Mouse (Mus musculus) limb, embryonic 12.5 days (tissue): Measurements from ENCODE around the gene Nsf. TPM values are rescaled to one million over a fixed set of nuclear protein-coding genes. Genes with fewer than 3 reads are reported as not detected.

ENCODE experiments used
- ATAC-seq: fragments of 200-750 bp; cut with Nextera tagmentation; 2 replicates; pipeline ENCODE4 v1.8.0; 2017; ENCODE audit warnings: low read depth, moderate TSS enrichment; ENCODE audit not compliant: insufficient number of reproducible peaks, insufficient read depth, low FRiP score, low TSS enrichment
- H3K27ac ChIP-seq: fragments of 300-500 bp; sonication (generic); 2 replicates; pipeline ENCODE4 v1.5.1; 2016; ENCODE audit warnings: mild to moderate bottlenecking, moderate library complexity
- H3K27me3 ChIP-seq: fragments of 300-500 bp; sonication (generic); 2 replicates; pipeline ENCODE4 v1.6.1; 2016; ENCODE audit warnings: mild to moderate bottlenecking, moderate library complexity
- H3K36me3 ChIP-seq: fragments of 300-500 bp; sonication (generic); 2 replicates; pipeline ENCODE4 v1.6.1; 2016; ENCODE audit warnings: mild to moderate bottlenecking, moderate library complexity
- H3K4me1 ChIP-seq: fragments of 300-500 bp; sonication (generic); replicated peaks from 2 replicates; pipeline ENCODE4 v1.6.1; 2016
- H3K4me2 ChIP-seq: fragments of 300-500 bp; sonication (generic); 2 replicates; pipeline ENCODE4 v1.6.1; 2016; ENCODE audit warnings: mild to moderate bottlenecking, moderate library complexity
- H3K4me3 ChIP-seq: fragments of 300-500 bp; sonication (generic); replicated peaks from 2 replicates; pipeline ENCODE4 v1.5.1; 2016; ENCODE audit warnings: mild to moderate bottlenecking
- H3K9ac ChIP-seq: fragments of 300-500 bp; sonication (generic); replicated peaks from 2 replicates; pipeline ENCODE4 v1.6.1; 2016; ENCODE audit warnings: mild to moderate bottlenecking, moderate library complexity
- H3K9me3 ChIP-seq: fragments of 300-500 bp; sonication (generic); 2 replicates; pipeline ENCODE4 v1.6.1; 2016; ENCODE audit warnings: mild to moderate bottlenecking, moderate library complexity
- WGBS: fragments of 180-500 bp; shearing (Covaris S2); methylation state at CpG from one replicate; pipeline ENCODE4 v1.1.7; 2016; 5-methylcytosine and 5-hydroxymethylcytosine counted together
- polyA plus RNA-seq: library from polyadenylated mRNA; unstranded; fragments of >200 nt; fragmentation: Nextera tagmentation; extraction: Ambion mirVana; gene quantifications from 2 replicates; pipeline ENCODE4 v1.2.1, GENCODE M21; 2016

The Nsf gene
- polyA plus RNA-seq, 1 experiment from 2014 or later: 59.0 TPM

DNA sequence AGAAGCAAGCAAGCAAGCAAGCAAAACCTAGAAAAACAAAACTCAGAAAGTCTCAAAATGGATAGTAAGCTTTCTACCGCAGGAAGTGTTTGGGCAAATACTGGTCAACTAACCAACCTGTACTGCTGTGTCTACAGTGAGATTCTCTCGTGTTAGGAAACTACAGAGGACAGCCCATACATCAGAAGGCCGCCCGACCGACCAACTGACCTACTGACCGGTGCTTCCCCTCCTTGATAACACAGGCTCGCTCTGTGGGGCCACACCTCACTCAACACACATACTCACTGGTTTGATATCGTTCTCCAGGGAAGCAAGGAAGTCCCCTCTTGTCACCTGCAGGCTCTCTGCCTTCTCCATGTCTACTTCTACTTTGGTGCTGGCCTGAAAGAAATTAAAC, 90.9 kb downstream of the Nsf start:
- ATAC-seq: no peak
- Histone ChIP-seq H3K27ac (no peak overlapping the region), H3K4me2 (no peak overlapping the region), H3K4me1 (no peaks in the 10 kb centered on the region), H3K4me3 (no peak overlapping the region), H3K36me3 (peaks cover 48% of the 10 kb centered on the region), H3K9ac (no peak overlapping the region), H3K27me3 (no peaks in the 10 kb centered on the region), H3K9me3 (no peaks in the 10 kb centered on the region)
- 83% methylated on average over 8 of the region's 8 CpGs for WGBS

DNA sequence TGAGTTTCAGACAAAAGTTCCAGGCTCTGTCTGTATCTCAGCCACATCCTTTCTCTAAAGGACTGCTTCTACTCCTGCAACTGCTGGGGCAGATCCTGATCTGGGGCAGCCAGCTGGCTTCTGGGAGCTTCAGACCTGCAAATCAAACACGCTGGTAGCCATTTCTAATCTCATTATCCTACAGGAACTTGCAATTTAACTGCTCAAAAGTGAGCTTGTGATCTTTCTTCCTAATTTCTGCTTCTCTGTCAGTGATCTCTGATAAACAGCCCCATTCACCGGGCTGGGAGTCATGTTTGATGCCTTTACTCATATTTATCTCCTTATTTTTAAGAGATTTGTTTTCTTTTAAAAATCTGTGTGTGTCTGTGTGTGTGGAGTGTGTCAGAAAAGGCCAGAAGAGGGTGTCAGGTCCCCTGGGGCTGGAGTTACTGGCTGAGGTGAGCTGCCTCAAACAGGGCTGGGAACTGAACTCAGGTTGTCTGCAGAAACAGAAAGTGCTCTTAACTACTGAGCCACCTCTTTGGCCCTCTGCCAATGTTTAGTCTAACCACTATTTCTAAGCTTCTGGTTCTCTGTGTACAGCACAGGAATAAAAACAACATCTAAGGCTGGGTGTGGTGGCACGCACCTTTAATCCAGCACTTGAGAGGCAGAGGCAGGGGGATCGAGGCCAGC, 93.8 kb downstream of the Nsf start:
- H3K9ac ChIP-seq: no peak overlapping the region
- no peak for ATAC-seq
- no peaks in the 10 kb centered on the region for H3K27me3 ChIP-seq
- no peaks in the 10 kb centered on the region for H3K4me1 ChIP-seq
- H3K36me3 ChIP-seq: peaks cover 49% of the 10 kb centered on the region
- H3K9me3 ChIP-seq: no peaks in the 10 kb centered on the region
- 76% methylated on average over 4 of the region's 4 CpGs for WGBS
- no peak overlapping the region for H3K27ac ChIP-seq
- H3K4me3 ChIP-seq: no peak overlapping the region
- no peak overlapping the region for H3K4me2 ChIP-seq

DNA sequence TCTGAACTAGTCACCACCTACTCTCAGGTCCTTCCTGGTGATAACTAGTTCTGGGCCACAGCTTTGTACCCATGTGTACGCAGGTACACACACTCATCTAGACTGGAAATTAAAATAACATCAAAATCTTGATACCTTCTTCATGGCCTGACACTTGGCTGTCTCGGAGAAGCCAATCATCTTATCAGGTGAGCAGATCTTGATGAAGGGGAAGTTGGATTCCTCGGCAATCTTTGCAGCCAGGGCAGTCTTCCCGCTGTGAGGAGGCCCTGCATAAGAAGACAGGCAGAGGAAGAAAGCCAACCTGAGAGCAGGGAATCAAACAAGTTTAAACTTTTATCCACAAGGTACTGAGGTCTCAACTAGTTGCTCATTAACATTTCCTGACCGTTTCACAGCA, 95.1 kb downstream of the Nsf start:
- no peaks in the 10 kb centered on the region for H3K27me3 ChIP-seq
- H3K9me3 ChIP-seq: no peaks in the 10 kb centered on the region
- WGBS: 64% methylated on average over 5 of the region's 5 CpGs
- H3K4me1 ChIP-seq: no peaks in the 10 kb centered on the region
- no peak overlapping the region for H3K27ac ChIP-seq
- H3K36me3 ChIP-seq: peaks cover 52% of the 10 kb centered on the region
- no peak overlapping the region for H3K4me2 ChIP-seq
- H3K9ac ChIP-seq: no peak overlapping the region
- ATAC-seq: no peak
- H3K4me3 ChIP-seq: no peak overlapping the region

DNA sequence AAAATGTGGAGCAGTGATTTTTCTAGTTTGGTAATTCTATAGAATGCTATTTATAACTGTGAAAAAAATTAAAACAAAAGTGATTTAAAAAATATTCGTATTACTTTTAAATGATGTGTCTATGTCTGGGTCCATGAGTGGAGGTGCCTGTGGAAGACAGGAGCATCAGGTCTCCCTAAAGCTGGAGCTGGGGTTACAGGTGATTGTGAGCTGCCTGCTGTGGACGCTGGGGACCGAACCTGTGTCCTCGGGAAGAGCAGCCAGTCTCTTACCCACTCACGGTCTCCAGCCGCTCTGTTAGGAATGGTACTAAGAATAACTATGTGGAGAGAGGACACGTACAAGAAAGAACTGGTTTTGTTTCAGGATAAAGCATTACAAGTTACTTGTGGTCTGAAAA, 97.2 kb downstream of the Nsf start:
- WGBS: 90% methylated on average over 7 of the region's 7 CpGs
- peaks cover 7% of the 10 kb centered on the region for H3K4me1 ChIP-seq
- H3K36me3 ChIP-seq: peaks cover 40% of the 10 kb centered on the region

DNA sequence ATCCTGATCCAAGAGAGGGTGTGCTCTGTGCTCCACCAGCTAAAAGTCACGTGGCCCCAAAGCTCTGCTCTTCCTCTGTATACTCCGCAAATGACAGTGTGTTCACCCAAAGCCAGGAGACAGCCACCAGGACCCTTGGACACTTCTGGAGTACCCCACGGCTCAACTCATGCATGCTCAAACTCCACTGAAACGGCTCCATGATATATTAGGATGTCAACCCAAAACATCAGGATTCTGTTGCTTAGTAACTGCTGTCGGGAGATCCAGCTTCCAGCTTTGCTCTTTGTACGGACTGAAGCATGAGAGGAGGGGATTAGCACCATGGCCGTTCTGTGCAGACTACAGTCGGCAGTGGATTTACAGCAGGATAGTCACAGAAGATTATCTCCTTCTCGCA, 99.6 kb downstream of the Nsf start:
- Histone ChIP-seq H3K27ac (no peak overlapping the region), H3K4me3 (no peak overlapping the region), H3K9ac (no peak overlapping the region), H3K36me3 (peaks cover 24% of the 10 kb centered on the region), H3K9me3 (no peaks in the 10 kb centered on the region), H3K27me3 (no peaks in the 10 kb centered on the region), H3K4me2 (no peak overlapping the region), H3K4me1 (peaks cover 7% of the 10 kb centered on the region)
- 51% methylated on average over 9 of the region's 9 CpGs for WGBS
- no peak for ATAC-seq

More for the DNA sequence above, 97.2 kb downstream of the Nsf start:
- Histone ChIP-seq H3K4me3 (no peak overlapping the region), H3K9ac (no peak overlapping the region), H3K27ac (no peak overlapping the region), H3K4me2 (no peak overlapping the region), H3K27me3 (no peaks in the 10 kb centered on the region), H3K9me3 (no peaks in the 10 kb centered on the region)
- no peak for ATAC-seq

DNA sequence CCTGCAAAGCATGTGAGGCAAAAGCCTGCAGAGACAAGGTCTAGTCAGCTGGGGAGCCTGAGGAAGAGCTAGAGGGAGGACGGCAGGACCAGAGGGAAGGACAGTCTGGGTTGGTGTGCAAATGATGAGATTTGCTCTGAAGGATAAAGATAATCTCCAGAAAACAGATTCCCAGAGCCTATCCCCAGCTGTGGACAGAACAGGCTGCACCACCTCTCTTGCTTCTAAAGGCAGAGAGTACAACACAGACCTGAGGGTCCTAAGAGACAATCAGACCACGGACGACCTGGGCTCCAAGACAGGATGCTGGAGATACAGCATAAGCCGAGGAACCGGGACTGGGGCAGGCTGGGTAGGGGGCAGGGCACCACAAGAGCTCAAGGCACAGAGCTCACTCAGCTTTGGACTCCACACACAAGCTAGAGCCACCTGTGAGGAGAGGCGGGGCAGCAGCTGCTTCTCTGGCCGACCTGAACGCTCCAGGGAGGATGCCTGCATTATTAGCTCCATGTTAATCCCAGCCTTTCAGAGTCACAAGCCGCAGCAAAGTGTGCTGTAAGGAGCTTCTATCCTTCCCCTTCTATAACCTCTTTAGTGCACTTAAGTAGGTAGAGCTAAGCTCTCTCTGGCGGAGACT, 100.5 kb downstream of the Nsf start:
- Histone ChIP-seq H3K27me3 (no peaks in the 10 kb centered on the region), H3K36me3 (peaks cover 19% of the 10 kb centered on the region), H3K9ac (no peak overlapping the region), H3K4me2 (no peak overlapping the region), H3K9me3 (no peaks in the 10 kb centered on the region), H3K4me1 (peaks cover 7% of the 10 kb centered on the region), H3K27ac (no peak overlapping the region), H3K4me3 (no peak overlapping the region)
- ATAC-seq: no peak
- 38% methylated on average over 10 of the region's 10 CpGs for WGBS

DNA sequence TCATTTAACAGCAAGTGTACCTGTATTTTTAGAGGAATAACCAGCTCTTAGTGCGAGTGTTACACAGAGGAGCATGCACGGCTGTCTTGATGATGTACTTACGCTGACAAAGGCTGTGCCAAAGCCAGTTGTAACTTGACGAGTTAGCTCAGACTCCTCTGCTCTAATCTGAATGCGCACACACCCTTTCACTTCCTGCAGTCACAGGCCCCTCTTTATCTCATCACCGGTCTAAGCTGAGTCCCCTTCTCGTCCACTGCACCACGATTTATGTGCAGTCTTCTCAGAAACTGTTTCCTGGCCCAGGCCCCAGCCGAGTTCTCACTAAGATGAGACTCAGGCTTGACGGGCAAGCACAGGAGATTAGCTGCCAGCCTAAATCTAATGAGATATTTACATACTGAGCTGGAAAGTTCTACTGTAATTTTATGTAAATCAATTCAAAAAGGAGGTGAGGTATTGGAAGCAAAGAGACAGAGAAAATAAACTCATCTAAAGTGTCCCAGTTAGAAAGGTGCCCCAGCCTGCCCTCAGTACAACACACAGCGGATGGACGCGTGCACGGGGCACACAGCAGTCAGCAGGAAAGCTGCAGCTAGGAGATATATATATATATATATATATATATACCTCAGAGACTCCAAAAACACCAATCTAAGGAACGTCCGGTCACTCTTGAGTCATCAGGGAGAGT, 101.1 kb downstream of the Nsf start:
- WGBS: 72% methylated on average over 16 of the region's 16 CpGs
- Histone ChIP-seq H3K9me3 (no peaks in the 10 kb centered on the region), H3K4me3 (no peak overlapping the region), H3K9ac (no peak overlapping the region), H3K36me3 (peaks cover 19% of the 10 kb centered on the region), H3K27me3 (no peaks in the 10 kb centered on the region), H3K27ac (no peak overlapping the region), H3K4me2 (no peak overlapping the region), H3K4me1 (peaks cover 7% of the 10 kb centered on the region)
- ATAC-seq: no peak

DNA sequence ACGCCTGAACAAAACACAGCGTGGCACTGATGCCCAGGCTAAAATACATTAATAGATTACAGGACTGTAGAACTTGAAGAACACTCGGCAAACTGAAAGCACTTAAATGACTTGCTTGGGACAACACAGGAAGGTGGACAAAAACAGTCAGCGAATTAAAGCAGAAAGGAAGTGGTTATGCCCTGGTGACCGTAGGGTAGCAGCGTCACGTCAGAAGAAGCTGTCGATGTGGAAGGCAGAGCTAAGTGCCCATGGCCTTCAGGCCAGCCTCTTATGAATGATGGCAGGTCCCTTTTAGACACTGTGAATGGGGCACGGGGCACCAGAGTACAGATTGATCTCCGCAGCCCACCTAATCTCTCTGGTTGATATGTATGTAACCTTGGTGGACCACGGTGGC, 105.6 kb downstream of the Nsf start:
- Histone ChIP-seq H3K9ac (no peak overlapping the region), H3K4me1 (peaks cover 3% of the 10 kb centered on the region; the same call in 1 of the 2 replicates), H3K36me3 (peaks cover 27% of the 10 kb centered on the region), H3K27ac (no peak overlapping the region), H3K4me3 (no peak overlapping the region), H3K4me2 (no peak overlapping the region), H3K27me3 (no peaks in the 10 kb centered on the region), H3K9me3 (no peaks in the 10 kb centered on the region)
- ATAC-seq: no peak
- WGBS: 96% methylated on average over 11 of the region's 11 CpGs

DNA sequence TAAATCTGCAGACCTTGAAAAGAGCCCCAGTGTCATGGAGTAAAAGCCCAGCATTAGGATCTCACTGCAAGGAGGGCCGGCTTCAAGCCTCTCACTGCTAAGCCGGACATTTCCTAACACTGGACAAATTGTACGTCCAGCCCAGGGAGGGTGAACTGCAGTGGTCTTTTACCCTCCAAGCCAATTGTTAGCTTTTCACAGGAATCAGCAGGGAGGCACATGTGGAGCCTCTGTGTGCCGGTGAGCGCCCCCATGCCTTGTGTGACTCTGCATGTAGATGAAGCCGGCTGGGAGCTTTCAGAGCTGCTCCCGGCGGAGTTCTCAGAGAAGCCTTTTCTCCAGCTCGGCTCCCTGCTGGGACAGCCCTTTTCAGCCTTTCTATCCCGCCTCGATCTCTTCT, 113.0 kb downstream of the Nsf start:
- ATAC-seq: no peak
- Histone ChIP-seq H3K36me3 (peaks cover 6% of the 10 kb centered on the region; the same call in 1 of the 2 replicates), H3K4me2 (peak overlapping the region; percentile 45), H3K9me3 (no peaks in the 10 kb centered on the region), H3K4me1 (peaks cover 16% of the 10 kb centered on the region), H3K27ac (peak overlapping the region; percentile 73), H3K4me3 (peak overlapping the region; percentile 5), H3K9ac (0 out of 2 replicates have a peak overlapping the region, but pooled peaks have one; percentile 37), H3K27me3 (0 out of 2 replicates have a peak, but pooled peaks cover 3% of the 10 kb centered on the region)
- WGBS: 4% methylated on average over 11 of the region's 11 CpGs

DNA sequence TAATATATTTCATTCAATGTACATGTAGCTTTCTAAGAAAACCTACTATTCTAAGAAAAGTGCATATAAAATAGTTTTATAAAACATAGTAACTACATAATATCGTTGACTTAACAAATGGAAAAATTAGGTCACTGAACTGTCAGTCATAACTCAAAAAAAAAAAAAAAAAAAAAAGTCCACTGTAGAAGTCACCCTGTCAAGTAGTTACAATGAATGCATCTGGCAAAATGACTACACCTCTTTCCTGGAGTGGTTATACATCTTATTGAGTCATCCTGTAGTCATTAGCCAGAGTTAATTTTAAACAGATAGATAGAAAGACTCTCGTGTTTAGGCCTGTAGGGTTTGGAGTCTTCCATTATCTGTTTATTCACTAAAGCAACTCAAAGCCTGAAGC, 114.9 kb downstream of the Nsf start:
- Histone ChIP-seq H3K9ac (no peak overlapping the region), H3K4me3 (no peak overlapping the region), H3K4me1 (peaks cover 16% of the 10 kb centered on the region), H3K36me3 (no peaks in the 10 kb centered on the region; the same call in 1 of the 2 replicates), H3K9me3 (no peaks in the 10 kb centered on the region), H3K27ac (no peak overlapping the region), H3K4me2 (no peak overlapping the region), H3K27me3 (0 out of 2 replicates have a peak, but pooled peaks cover 3% of the 10 kb centered on the region)
- 79% methylated on average over 2 of the region's 2 CpGs for WGBS
- ATAC-seq: no peak

DNA sequence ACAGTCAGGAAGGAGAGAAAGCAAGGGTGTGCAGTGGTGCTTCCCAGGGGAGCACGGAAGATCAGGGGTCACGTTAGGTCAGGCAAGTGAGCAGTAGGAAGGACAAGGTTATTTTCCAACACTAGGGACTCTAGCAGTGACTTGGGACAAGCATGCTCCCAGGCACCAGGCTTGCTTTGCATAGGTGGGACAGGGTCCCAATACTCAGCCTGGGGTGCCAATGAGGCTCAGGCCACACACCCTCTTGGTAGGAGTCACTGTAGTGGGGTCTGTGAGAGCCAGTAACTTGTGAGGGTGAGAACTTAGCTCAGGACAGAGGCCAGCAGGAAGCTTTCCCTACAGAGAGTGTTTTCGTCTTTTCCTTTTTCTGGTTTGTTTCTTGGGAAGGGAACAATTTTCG, 121.5 kb downstream of the Nsf start:
- no peaks in the 10 kb centered on the region for H3K27me3 ChIP-seq
- H3K4me1 ChIP-seq: no peaks in the 10 kb centered on the region
- no peak overlapping the region for H3K4me2 ChIP-seq
- peaks cover 9% of the 10 kb centered on the region for H3K36me3 ChIP-seq
- no peak overlapping the region for H3K27ac ChIP-seq
- no peak overlapping the region for H3K4me3 ChIP-seq
- H3K9ac ChIP-seq: no peak overlapping the region
- H3K9me3 ChIP-seq: no peaks in the 10 kb centered on the region
- no peak for ATAC-seq
- WGBS: 76% methylated on average over 4 of the region's 4 CpGs
